Mouse (Mus musculus): ENCODE results near the gene Ubr2.

The Ubr2 gene

GRCm38 (mm10) chr17:47003305-47003704 is 7.1 kb downstream of the Ubr2 start:
- no peak for DNase-seq (ENCODE audit: low spot score in 2 of 2)

- no peak for DNase-seq (ENCODE audit: low spot score in 2 of 2)
Observed at GRCm38 (mm10) chr17:47002401-47002800, 8.0 kb downstream of the Ubr2 start.

GRCm38 (mm10) chr17:46998840-46999239 is 11.5 kb downstream of the Ubr2 start:
- no peak for DNase-seq (ENCODE audit: low spot score in 2 of 2)

- no peak for DNase-seq (ENCODE audit: low spot score in 2 of 2)
Observed at GRCm38 (mm10) chr17:46996484-46996883, 13.9 kb downstream of the Ubr2 start.

GRCm38 (mm10) chr17:46995621-46996020 is 14.7 kb downstream of the Ubr2 start:
- DNase-seq (ENCODE audit: low spot score in 2 of 2), result no peak

GRCm38 (mm10) chr17:46994641-46995398 is 15.5 kb downstream of the Ubr2 start:
- DNase-seq (ENCODE audit: low spot score in 2 of 2), result no peak

- no peak for DNase-seq (ENCODE audit: low spot score in 2 of 2)
Observed at GRCm38 (mm10) chr17:46993625-46994024, 16.7 kb downstream of the Ubr2 start.

GRCm38 (mm10) chr17:46987631-46988030 is 22.7 kb downstream of the Ubr2 start:
- DNase-seq (ENCODE audit: low spot score in 2 of 2), result no peak

GRCm38 (mm10) chr17:46980050-46980449 is 30.3 kb downstream of the Ubr2 start:
- no peak for DNase-seq (ENCODE audit: low spot score in 2 of 2)

GRCm38 (mm10) chr17:46975183-46975582 is 35.2 kb downstream of the Ubr2 start:
- peak; percentile 30 to 60 for DNase-seq (ENCODE audit: low spot score in 2 of 2)

- no peak for DNase-seq (ENCODE audit: low spot score in 2 of 2)
Observed at GRCm38 (mm10) chr17:46972603-46973002, 37.8 kb downstream of the Ubr2 start.

- DNase-seq (ENCODE audit: low spot score in 2 of 2), result no peak
Observed at GRCm38 (mm10) chr17:46966892-46967291, 43.5 kb downstream of the Ubr2 start.

GRCm38 (mm10) chr17:46963186-46963585 is 47.2 kb downstream of the Ubr2 start:
- DNase-seq (ENCODE audit: low spot score in 2 of 2), result no peak

- no peak for DNase-seq (ENCODE audit: low spot score in 2 of 2)
Observed at GRCm38 (mm10) chr17:46962153-46962552, 48.2 kb downstream of the Ubr2 start.

GRCm38 (mm10) chr17:46960216-46960615 is 50.1 kb downstream of the Ubr2 start:
- no peak for DNase-seq (ENCODE audit: low spot score in 2 of 2)

- DNase-seq (ENCODE audit: low spot score in 2 of 2), result no peak
Observed at GRCm38 (mm10) chr17:46958045-46958444, 52.3 kb downstream of the Ubr2 start.

GRCm38 (mm10) chr17:46946276-46946675 is 64.1 kb downstream of the Ubr2 start:
- no peak for DNase-seq (ENCODE audit: low spot score in 2 of 2)

GRCm38 (mm10) chr17:46942421-46942820 is 67.9 kb downstream of the Ubr2 start:
- no peak for DNase-seq (ENCODE audit: low spot score in 2 of 2)

- no peak for DNase-seq (ENCODE audit: low spot score in 2 of 2)
Observed at GRCm38 (mm10) chr17:46940461-46940860, 69.9 kb downstream of the Ubr2 start.

- peak; percentile 33 to 50 for DNase-seq (ENCODE audit: low spot score in 2 of 2)
Observed at GRCm38 (mm10) chr17:46933557-46934348, 76.6 kb downstream of the Ubr2 start.

GRCm38 (mm10) chr17:46932961-46933360 is 77.4 kb downstream of the Ubr2 start:
- no peak for DNase-seq (ENCODE audit: low spot score in 2 of 2)

GRCm38 (mm10) chr17:46929897-46930296 is 80.5 kb downstream of the Ubr2 start:
- no peak for DNase-seq (ENCODE audit: low spot score in 2 of 2)

- no peak for DNase-seq (ENCODE audit: low spot score in 2 of 2)
Observed at GRCm38 (mm10) chr17:46929277-46929676, 81.1 kb downstream of the Ubr2 start.

Measured in cerebellum, postnatal 4 days (tissue).